9 mouse cellular contexts compared by ENCODE assay signal in genomic region chr15:81917621-81918463, GRCm38 (mm10). TPM values are rescaled to one million over a fixed set of nuclear protein-coding genes. Genes with fewer than 3 reads are reported as not detected.
DNase-seq lines count a peak whose midpoint lies in the region; ATAC-seq and TF ChIP-seq lines count a peak whose summit lies in the region.
"Had no signal": no experiment of that assay in that cellular context is flagged by ENCODE, and none has a peak within 500 bp of the region (broad histone marks: within the 10 kb centered on the region; RNA-seq: fewer than 3 reads in every experiment).

No protein-coding gene starts in this region.

- peak; percentile 76 for TF ChIP-seq CTCF in bone marrow macrophage, adult 2 months (IDR thresholded peaks at IDR 0.05; ENCODE audit: low read depth, low read length)
- peak; percentile 87 for TF ChIP-seq CTCF in stomach, postnatal 0 days (IDR thresholded peaks at IDR 0.05; ENCODE audit: low read depth)

- TF ChIP-seq POLR2A in bone marrow macrophage, adult 2 months (IDR thresholded peaks at IDR 0.05; ENCODE audit: borderline replicate concordance, low read depth, low read length): no peak

- WGBS in midbrain, embryonic 10.5 days: 63% methylated on average over 6 of the region's 6 CpGs
- 65% methylated on average over 6 of the region's 6 CpGs for WGBS in midbrain, embryonic 15.5 days
- WGBS in forebrain, embryonic 10.5 days: 68% methylated on average over 6 of the region's 6 CpGs
- WGBS in hindbrain, embryonic 13.5 days: 58% methylated on average over 6 of the region's 6 CpGs
- 57% methylated on average over 6 of the region's 6 CpGs for WGBS in limb, embryonic 11.5 days
- WGBS in stomach, postnatal 0 days: 57% methylated on average over 6 of the region's 6 CpGs

- peaks cover 79% of the 10 kb centered on the region for H3K36me3 ChIP-seq in midbrain, embryonic 10.5 days
- peaks cover 30% of the 10 kb centered on the region for H3K36me3 ChIP-seq in midbrain, embryonic 15.5 days (replicated peaks)
- H3K36me3 ChIP-seq in forebrain, embryonic 10.5 days (replicated peaks): peaks cover 84% of the 10 kb centered on the region
- H3K36me3 ChIP-seq in hindbrain, embryonic 13.5 days: peaks cover 60% of the 10 kb centered on the region
- H3K36me3 ChIP-seq in limb, embryonic 11.5 days (ENCODE audit: control insufficient read depth, insufficient read depth, low read length): peaks cover 19% of the 10 kb centered on the region; the same call in 1 of the 2 replicates
- H3K36me3 ChIP-seq in stomach, postnatal 0 days (ENCODE audit: control insufficient read depth, insufficient read depth, low read length): peaks cover 23% of the 10 kb centered on the region

- DNase-seq in midbrain, embryonic 10.5 days (ENCODE audit: low spot score): peak; percentile 54
- peak; percentile 60 for DNase-seq in forebrain, embryonic 10.5 days (ENCODE audit: extremely low spot score, low spot score)
- peak; percentile 76 for DNase-seq in limb, embryonic 11.5 days (ENCODE audit: low spot score)
- DNase-seq in stomach, postnatal 0 days (ENCODE audit: low spot score): peak; percentile 80

- H3K4me2 ChIP-seq in midbrain, embryonic 15.5 days: no peak overlapping the region
- no peak overlapping the region for H3K4me2 ChIP-seq in hindbrain, embryonic 13.5 days
- H3K4me2 ChIP-seq in limb, embryonic 11.5 days (ENCODE audit: low read depth, severe bottlenecking): no peak overlapping the region
- H3K4me2 ChIP-seq in stomach, postnatal 0 days (replicated peaks; ENCODE audit: low read depth): no peak overlapping the region
- H3K4me2 ChIP-seq: embryonic facial prominence, embryonic 12.5 days had no signal

- H3K27me3 ChIP-seq in midbrain, embryonic 10.5 days (ENCODE audit: low read depth, poor library complexity, severe bottlenecking): no peaks in the 10 kb centered on the region
- no peaks in the 10 kb centered on the region for H3K27me3 ChIP-seq in midbrain, embryonic 15.5 days (replicated peaks)
- no peaks in the 10 kb centered on the region for H3K27me3 ChIP-seq in forebrain, embryonic 10.5 days (ENCODE audit: poor library complexity, severe bottlenecking)
- H3K27me3 ChIP-seq in hindbrain, embryonic 13.5 days: no peaks in the 10 kb centered on the region
- no peaks in the 10 kb centered on the region for H3K27me3 ChIP-seq in limb, embryonic 11.5 days (ENCODE audit: control insufficient read depth, insufficient read depth, low read length)
- no peaks in the 10 kb centered on the region for H3K27me3 ChIP-seq in stomach, postnatal 0 days (ENCODE audit: control insufficient read depth, insufficient read depth, low read length)
- H3K27me3 ChIP-seq: embryonic facial prominence, embryonic 12.5 days had no signal

- H3K4me3 ChIP-seq in midbrain, embryonic 10.5 days: no peak overlapping the region
- no peak overlapping the region for H3K4me3 ChIP-seq in midbrain, embryonic 15.5 days
- no peak overlapping the region for H3K4me3 ChIP-seq in bone marrow macrophage, adult 2 months (ENCODE audit: insufficient read depth, low read length)
- H3K4me3 ChIP-seq in forebrain, embryonic 10.5 days: no peak overlapping the region
- no peak overlapping the region for H3K4me3 ChIP-seq in hindbrain, embryonic 13.5 days
- H3K4me3 ChIP-seq in limb, embryonic 11.5 days (ENCODE audit: low read depth, low read length): no peak overlapping the region
- H3K4me3 ChIP-seq in stomach, postnatal 0 days (ENCODE audit: low read depth, low read length): no peak overlapping the region
- H3K4me3 ChIP-seq: embryonic facial prominence, embryonic 12.5 days had no signal

- no peaks in the 10 kb centered on the region for H3K9me3 ChIP-seq in midbrain, embryonic 10.5 days (replicated peaks)
- H3K9me3 ChIP-seq in midbrain, embryonic 15.5 days: no peaks in the 10 kb centered on the region
- H3K9me3 ChIP-seq in forebrain, embryonic 10.5 days: no peaks in the 10 kb centered on the region
- no peaks in the 10 kb centered on the region for H3K9me3 ChIP-seq in hindbrain, embryonic 13.5 days
- H3K9me3 ChIP-seq in limb, embryonic 11.5 days (ENCODE audit: control insufficient read depth, low read length): no peaks in the 10 kb centered on the region
- no peaks in the 10 kb centered on the region for H3K9me3 ChIP-seq in stomach, postnatal 0 days (ENCODE audit: control insufficient read depth, low read length)
- H3K9me3 ChIP-seq: embryonic facial prominence, embryonic 12.5 days had no signal

- no peak for TF ChIP-seq EP300 in stomach, postnatal 0 days (optimal IDR thresholded peaks at IDR 0.05)

- H3K27ac ChIP-seq in midbrain, embryonic 10.5 days (replicated peaks): no peak overlapping the region
- no peak overlapping the region for H3K27ac ChIP-seq in midbrain, embryonic 15.5 days
- H3K27ac ChIP-seq in bone marrow macrophage, adult 2 months (ENCODE audit: insufficient read depth, low read depth, low read length): no peak overlapping the region
- no peak overlapping the region for H3K27ac ChIP-seq in forebrain, embryonic 10.5 days
- no peak overlapping the region; the same call in 1 of the 2 replicates for H3K27ac ChIP-seq in hindbrain, embryonic 13.5 days
- H3K27ac ChIP-seq in limb, embryonic 11.5 days (replicated peaks; ENCODE audit: low read depth, low read length): no peak overlapping the region
- H3K27ac ChIP-seq in stomach, postnatal 0 days (replicated peaks): no peak overlapping the region
- H3K27ac ChIP-seq: embryonic facial prominence, embryonic 12.5 days had no signal

- no peak overlapping the region for H3K9ac ChIP-seq in midbrain, embryonic 15.5 days
- H3K9ac ChIP-seq in hindbrain, embryonic 13.5 days: no peak overlapping the region
- H3K9ac ChIP-seq in limb, embryonic 11.5 days (ENCODE audit: low read length): no peak overlapping the region
- no peak overlapping the region for H3K9ac ChIP-seq in stomach, postnatal 0 days (ENCODE audit: low read length)
- H3K9ac ChIP-seq: embryonic facial prominence, embryonic 12.5 days had no signal

- no peaks in the 10 kb centered on the region for H3K4me1 ChIP-seq in midbrain, embryonic 10.5 days
- 0 out of 2 replicates have a peak, but pooled peaks cover 12% of the 10 kb centered on the region for H3K4me1 ChIP-seq in midbrain, embryonic 15.5 days
- no peaks in the 10 kb centered on the region for H3K4me1 ChIP-seq in bone marrow macrophage, adult 2 months (ENCODE audit: control insufficient read depth, insufficient read depth, low read length)
- H3K4me1 ChIP-seq in forebrain, embryonic 10.5 days: no peaks in the 10 kb centered on the region
- peaks cover 22% of the 10 kb centered on the region for H3K4me1 ChIP-seq in hindbrain, embryonic 13.5 days (replicated peaks)
- H3K4me1 ChIP-seq in limb, embryonic 11.5 days (ENCODE audit: control insufficient read depth, insufficient read depth, low read length): no peaks in the 10 kb centered on the region
- H3K4me1 ChIP-seq in stomach, postnatal 0 days (replicated peaks; ENCODE audit: control insufficient read depth, insufficient read depth): no peaks in the 10 kb centered on the region
- H3K4me1 ChIP-seq: embryonic facial prominence, embryonic 12.5 days had no signal

- ATAC-seq in midbrain, embryonic 15.5 days (replicated peaks): no peak
- ATAC-seq in hindbrain, embryonic 13.5 days (ENCODE audit: low FRiP score): 0 out of 2 replicates have a peak, but pooled peaks have one; percentile 21
- no peak for ATAC-seq in limb, embryonic 11.5 days (ENCODE audit: insufficient number of reproducible peaks, low FRiP score, low TSS enrichment, low read depth)
- peak; percentile 52; the same call in 1 of the 2 replicates for ATAC-seq in monocyte, adult 5-6 weeks (replicated peaks; ENCODE audit: insufficient number of reproducible peaks, low FRiP score, low TSS enrichment, poor library complexity, severe bottlenecking)
- ATAC-seq in stomach, postnatal 0 days (ENCODE audit: low FRiP score, low TSS enrichment): peak; percentile 65

RNA-seq across cellular contexts. Expression of gene Polr3h, which starts 8.2 kb away (rescaled TPM):
- 76.2 and 80.8 TPM in 2 replicates for polyA plus RNA-seq in midbrain, embryonic 10.5 days (2016; fragmentation: Nextera tagmentation; extraction: Ambion mirVana)
- 81.5 and 83.1 TPM in 2 replicates for polyA plus RNA-seq in midbrain, embryonic 15.5 days (2015; fragmentation: Nextera tagmentation; extraction: Ambion mirVana)
- polyA plus RNA-seq in bone marrow macrophage, adult 2 months (2012; ENCODE audit: insufficient read depth, insufficient read length, missing spikeins): 6.0 and 6.8 TPM in 2 replicates
- polyA plus RNA-seq in forebrain, embryonic 10.5 days (2016; fragmentation: Nextera tagmentation; extraction: Ambion mirVana): 84.0 and 90.8 TPM in 2 replicates
- polyA plus RNA-seq in hindbrain, embryonic 13.5 days (2015; fragmentation: Nextera tagmentation; extraction: Ambion mirVana): 73.3 and 76.8 TPM in 2 replicates
- 68.2 and 71.3 TPM in 2 replicates for polyA plus RNA-seq in limb, embryonic 11.5 days (2014; fragmentation: Nextera tagmentation; extraction: Ambion mirVana)
- 7.9 to 13.7 TPM (median 8.1 TPM) in 3 replicates for total RNA-seq in monocyte, adult 5-6 weeks (2017)
- polyA plus RNA-seq in stomach, postnatal 0 days (2015; fragmentation: Nextera tagmentation; extraction: Ambion mirVana): 65.6 and 66.4 TPM in 2 replicates

RNA-seq across cellular contexts. Expression of gene Csdc2, which starts 18.7 kb away (rescaled TPM):
- 13.8 and 20.6 TPM in 2 replicates for polyA plus RNA-seq in midbrain, embryonic 10.5 days (2016; fragmentation: Nextera tagmentation; extraction: Ambion mirVana)
- polyA plus RNA-seq in midbrain, embryonic 15.5 days (2015; fragmentation: Nextera tagmentation; extraction: Ambion mirVana): 248 and 250 TPM in 2 replicates
- 0.29 TPM in 1 of 2 replicates, not detected in the other for polyA plus RNA-seq in bone marrow macrophage, adult 2 months (2012; ENCODE audit: insufficient read depth, insufficient read length, missing spikeins)
- polyA plus RNA-seq in forebrain, embryonic 10.5 days (2016; fragmentation: Nextera tagmentation; extraction: Ambion mirVana): 9.2 and 10.7 TPM in 2 replicates
- polyA plus RNA-seq in hindbrain, embryonic 13.5 days (2015; fragmentation: Nextera tagmentation; extraction: Ambion mirVana): 130 and 137 TPM in 2 replicates
- 4.9 TPM in 2 replicates for polyA plus RNA-seq in limb, embryonic 11.5 days (2014; fragmentation: Nextera tagmentation; extraction: Ambion mirVana)
- total RNA-seq in monocyte, adult 5-6 weeks (2017): 0.19 TPM in 1 of 3 replicates, not detected in the others
- polyA plus RNA-seq in stomach, postnatal 0 days (2015; fragmentation: Nextera tagmentation; extraction: Ambion mirVana): 9.5 and 9.7 TPM in 2 replicates

RNA-seq across cellular contexts. Expression of gene Pmm1, which starts 42.9 kb away (rescaled TPM):
- polyA plus RNA-seq in midbrain, embryonic 10.5 days (2016; fragmentation: Nextera tagmentation; extraction: Ambion mirVana): 31.9 and 34.9 TPM in 2 replicates
- polyA plus RNA-seq in midbrain, embryonic 15.5 days (2015; fragmentation: Nextera tagmentation; extraction: Ambion mirVana): 84.3 and 89.9 TPM in 2 replicates
- polyA plus RNA-seq in bone marrow macrophage, adult 2 months (2012; ENCODE audit: insufficient read depth, insufficient read length, missing spikeins): 16.7 and 20.7 TPM in 2 replicates
- 37.1 and 39.3 TPM in 2 replicates for polyA plus RNA-seq in forebrain, embryonic 10.5 days (2016; fragmentation: Nextera tagmentation; extraction: Ambion mirVana)
- 62.9 and 65.3 TPM in 2 replicates for polyA plus RNA-seq in hindbrain, embryonic 13.5 days (2015; fragmentation: Nextera tagmentation; extraction: Ambion mirVana)
- 15.3 and 16.0 TPM in 2 replicates for polyA plus RNA-seq in limb, embryonic 11.5 days (2014; fragmentation: Nextera tagmentation; extraction: Ambion mirVana)
- total RNA-seq in monocyte, adult 5-6 weeks (2017): 6.8 to 24.4 TPM (median 11.1 TPM) in 3 replicates
- polyA plus RNA-seq in stomach, postnatal 0 days (2015; fragmentation: Nextera tagmentation; extraction: Ambion mirVana): 32.2 and 35.8 TPM in 2 replicates

RNA-seq across cellular contexts. Expression of gene Aco2, which starts 45.7 kb away (rescaled TPM):
- 152 and 163 TPM in 2 replicates for polyA plus RNA-seq in midbrain, embryonic 10.5 days (2016; fragmentation: Nextera tagmentation; extraction: Ambion mirVana)
- 265 and 271 TPM in 2 replicates for polyA plus RNA-seq in midbrain, embryonic 15.5 days (2015; fragmentation: Nextera tagmentation; extraction: Ambion mirVana)
- 79.8 and 97.0 TPM in 2 replicates for polyA plus RNA-seq in bone marrow macrophage, adult 2 months (2012; ENCODE audit: insufficient read depth, insufficient read length, missing spikeins)
- polyA plus RNA-seq in forebrain, embryonic 10.5 days (2016; fragmentation: Nextera tagmentation; extraction: Ambion mirVana): 147 and 148 TPM in 2 replicates
- 237 and 248 TPM in 2 replicates for polyA plus RNA-seq in hindbrain, embryonic 13.5 days (2015; fragmentation: Nextera tagmentation; extraction: Ambion mirVana)
- 158 and 162 TPM in 2 replicates for polyA plus RNA-seq in limb, embryonic 11.5 days (2014; fragmentation: Nextera tagmentation; extraction: Ambion mirVana)
- total RNA-seq in monocyte, adult 5-6 weeks (2017): 103 to 166 TPM (median 150 TPM) in 3 replicates
- 130 and 141 TPM in 2 replicates for polyA plus RNA-seq in stomach, postnatal 0 days (2015; fragmentation: Nextera tagmentation; extraction: Ambion mirVana)

RNA-seq across cellular contexts. Expression of gene Phf5a, which starts 46.1 kb away (rescaled TPM):
- polyA plus RNA-seq in midbrain, embryonic 10.5 days (2016; fragmentation: Nextera tagmentation; extraction: Ambion mirVana): 224 and 252 TPM in 2 replicates
- polyA plus RNA-seq in midbrain, embryonic 15.5 days (2015; fragmentation: Nextera tagmentation; extraction: Ambion mirVana): 124 and 134 TPM in 2 replicates
- 45.5 and 51.6 TPM in 2 replicates for polyA plus RNA-seq in bone marrow macrophage, adult 2 months (2012; ENCODE audit: insufficient read depth, insufficient read length, missing spikeins)
- 255 and 271 TPM in 2 replicates for polyA plus RNA-seq in forebrain, embryonic 10.5 days (2016; fragmentation: Nextera tagmentation; extraction: Ambion mirVana)
- polyA plus RNA-seq in hindbrain, embryonic 13.5 days (2015; fragmentation: Nextera tagmentation; extraction: Ambion mirVana): 123 and 125 TPM in 2 replicates
- polyA plus RNA-seq in limb, embryonic 11.5 days (2014; fragmentation: Nextera tagmentation; extraction: Ambion mirVana): 240 and 243 TPM in 2 replicates
- 54.7 to 91.7 TPM (median 58.7 TPM) in 3 replicates for total RNA-seq in monocyte, adult 5-6 weeks (2017)
- polyA plus RNA-seq in stomach, postnatal 0 days (2015; fragmentation: Nextera tagmentation; extraction: Ambion mirVana): 75.8 and 77.0 TPM in 2 replicates

Comparison
In these comparisons a context has a peak if more than half of its experiments do, and no peak if none do; other contexts are left out.
1. ATAC-seq: peak in hindbrain, embryonic 13.5 days (single experiment), monocyte, adult 5-6 weeks (single experiment) and stomach, postnatal 0 days (single experiment); none in midbrain, embryonic 15.5 days (single experiment) and limb, embryonic 11.5 days (single experiment).
2. Peak in every context shown above with its lines, with median percentiles within 50 percentile points of each other: DNase-seq.